Mouse (Mus musculus) c-Kit-negative CD71-positive TER-119-positive erythroid progenitor cells, embryonic 14.5 days (primary cell): Measurements from ENCODE around the gene Grm8.
"Not testable (repeated sequence)": the region's sequence is repeated elsewhere in the genome, so short reads cannot be mapped to it uniquely, and the experiment has no call there.

Experiments used
- DNase-seq: peaks from one replicate; pipeline ENCODE4 v3.0.0-alpha.2; 2013; ENCODE audit warnings: low read depth, low spot score

The Grm8 gene

DNA sequence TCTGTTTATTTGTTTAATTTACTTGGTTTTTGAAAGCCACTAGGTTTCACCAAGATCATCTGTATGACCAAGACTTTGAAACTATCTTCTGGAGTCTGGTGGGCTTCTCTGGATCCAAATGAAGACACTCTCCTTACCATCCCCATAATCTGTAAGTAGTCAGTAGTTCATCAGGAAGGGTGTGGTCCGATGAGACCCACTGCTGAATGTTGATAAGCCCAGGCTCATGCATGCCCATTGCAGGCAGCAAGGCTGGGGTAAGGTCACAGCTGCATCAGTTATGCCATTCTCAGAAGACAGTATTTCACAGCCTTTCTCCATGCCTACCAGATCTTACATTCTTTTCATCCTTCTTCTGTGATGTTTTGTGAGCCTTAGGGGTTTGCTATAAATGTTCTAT is 247.1 kb downstream of the Grm8 start:
- DNase-seq: peak; percentile 36

DNA sequence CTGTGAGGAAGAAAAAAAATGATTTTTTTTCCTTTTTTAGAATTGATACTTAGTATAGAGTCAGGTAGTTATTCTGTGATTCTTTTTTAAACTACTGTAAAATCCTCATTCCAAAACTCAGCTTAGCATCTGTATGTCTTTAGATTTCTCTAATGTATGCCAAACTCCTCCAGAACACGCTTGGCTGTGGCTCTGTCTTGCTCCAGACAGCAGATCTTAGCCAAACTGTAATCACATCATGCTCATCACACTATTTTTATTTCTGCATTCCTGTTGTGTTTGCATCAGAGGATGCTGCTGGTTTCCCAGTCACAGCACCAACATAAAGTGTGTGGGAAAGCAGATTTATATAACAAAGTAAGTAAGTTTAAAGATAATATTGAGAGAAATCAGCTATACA is 249.2 kb downstream of the Grm8 start:
- no peak for DNase-seq

DNA sequence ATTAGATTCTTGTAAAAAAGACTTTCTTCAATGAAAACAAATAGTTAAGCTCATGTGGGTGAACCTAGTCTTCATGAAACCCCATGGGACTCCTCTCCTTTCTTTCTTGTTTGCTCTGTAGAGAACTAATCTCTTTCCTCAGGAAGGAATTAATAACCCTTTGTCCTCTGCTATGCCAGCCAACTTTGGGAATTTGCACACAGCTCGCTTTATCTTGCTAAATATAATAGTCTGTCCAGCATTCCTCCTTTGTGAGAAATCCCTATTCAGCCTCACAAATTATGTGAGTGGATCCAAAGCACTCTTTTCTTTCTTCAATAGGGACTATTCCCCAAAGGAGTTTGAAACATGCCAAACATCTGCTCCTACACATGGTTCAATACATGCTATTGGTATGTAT is 285.3 kb downstream of the Grm8 start:
- DNase-seq: no peak

DNA sequence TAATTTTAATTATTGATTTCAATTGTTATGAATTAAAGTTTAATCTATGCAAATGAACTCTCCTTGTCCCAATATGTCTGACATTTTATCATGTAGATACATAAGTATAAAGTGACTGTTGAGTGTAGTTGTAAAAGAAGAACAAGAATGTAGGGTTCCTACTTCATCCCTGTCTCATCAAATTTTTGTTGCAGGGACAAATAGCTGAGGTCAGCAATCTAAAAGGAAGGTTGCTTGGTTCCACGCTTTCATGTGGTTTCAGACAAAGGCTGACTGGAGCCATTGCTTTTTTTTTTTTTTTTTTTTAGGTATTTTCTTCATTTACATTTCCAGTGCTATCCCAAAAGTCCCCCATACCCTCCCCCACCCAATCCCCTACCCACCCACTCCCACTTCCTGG is 298.8 kb downstream of the Grm8 start:
- DNase-seq: no peak

DNA sequence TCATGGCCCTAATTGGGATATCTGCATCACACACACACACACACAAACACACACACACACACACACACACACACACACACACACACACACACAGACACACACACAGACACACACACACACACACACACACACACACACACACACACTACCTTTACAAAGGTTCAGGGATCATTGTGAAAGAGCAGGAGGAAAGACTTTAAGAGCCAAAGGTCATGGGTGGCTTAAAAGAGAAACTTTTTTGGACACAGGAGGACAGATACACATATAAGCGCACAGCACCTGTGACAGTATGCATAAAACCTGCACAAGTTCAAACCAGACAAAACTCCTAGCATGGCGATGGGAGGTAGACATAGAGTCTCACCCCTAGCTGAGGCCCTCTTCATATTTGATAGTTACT is 315.2 kb downstream of the Grm8 start:
- DNase-seq: not testable (repeated sequence)

DNA sequence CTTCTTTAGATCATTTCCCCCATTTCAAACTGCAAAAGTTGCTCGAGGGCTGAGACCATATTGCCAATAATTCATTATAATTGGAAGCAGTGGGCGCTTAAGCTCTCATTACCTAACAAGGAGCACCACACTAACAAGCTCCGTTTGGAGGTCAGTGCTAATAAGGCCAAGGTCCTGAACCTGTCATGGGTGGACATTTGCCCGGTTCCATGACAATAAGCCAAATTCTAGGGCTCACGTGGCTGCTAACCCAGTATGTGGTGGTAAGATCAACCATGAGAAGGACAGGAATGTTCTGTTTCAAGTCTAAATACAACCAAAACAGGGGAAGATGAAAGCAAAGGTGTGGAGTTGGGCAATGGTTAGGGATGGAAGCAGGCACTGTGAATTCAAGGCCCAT is 322.2 kb downstream of the Grm8 start:
- no peak for DNase-seq

DNA sequence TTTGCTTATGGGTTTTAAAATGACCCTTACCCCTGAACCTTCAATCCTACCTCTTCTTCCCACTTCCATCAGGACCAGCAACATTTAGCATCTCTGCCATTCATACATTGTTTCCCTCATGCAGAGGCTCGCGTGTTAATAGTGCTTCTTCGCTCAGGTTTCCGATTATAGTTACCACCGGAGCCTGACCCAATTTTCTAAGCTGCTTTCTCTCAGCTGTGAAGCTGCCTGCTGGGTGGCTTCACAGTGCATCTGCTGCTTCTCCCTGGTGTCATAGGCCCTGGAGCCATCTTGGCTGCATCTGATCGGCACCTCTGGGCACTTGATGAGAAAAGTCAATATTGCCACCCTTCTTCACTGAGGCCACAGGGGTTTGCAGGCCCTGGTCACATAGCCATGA is 325.0 kb downstream of the Grm8 start:
- DNase-seq: no peak

DNA sequence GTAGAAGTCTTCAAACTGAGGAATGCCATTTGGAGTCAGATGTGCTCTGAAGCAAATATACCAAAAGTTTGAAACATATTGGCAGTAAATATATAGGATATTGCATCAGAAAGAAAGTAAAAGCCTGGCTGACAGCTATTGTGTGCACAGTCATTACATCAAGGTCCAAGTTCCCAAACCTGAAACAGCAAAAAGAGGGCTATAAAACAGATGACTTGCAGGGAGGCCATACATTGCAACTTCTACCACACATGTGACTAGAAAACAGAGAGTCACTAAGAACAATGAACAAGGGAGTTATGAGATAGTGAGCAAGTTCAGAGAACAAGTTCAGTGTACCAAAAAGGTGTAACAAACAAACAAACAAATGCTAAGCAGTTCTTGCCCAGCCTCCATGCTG is 328.2 kb downstream of the Grm8 start:
- no peak for DNase-seq

DNA sequence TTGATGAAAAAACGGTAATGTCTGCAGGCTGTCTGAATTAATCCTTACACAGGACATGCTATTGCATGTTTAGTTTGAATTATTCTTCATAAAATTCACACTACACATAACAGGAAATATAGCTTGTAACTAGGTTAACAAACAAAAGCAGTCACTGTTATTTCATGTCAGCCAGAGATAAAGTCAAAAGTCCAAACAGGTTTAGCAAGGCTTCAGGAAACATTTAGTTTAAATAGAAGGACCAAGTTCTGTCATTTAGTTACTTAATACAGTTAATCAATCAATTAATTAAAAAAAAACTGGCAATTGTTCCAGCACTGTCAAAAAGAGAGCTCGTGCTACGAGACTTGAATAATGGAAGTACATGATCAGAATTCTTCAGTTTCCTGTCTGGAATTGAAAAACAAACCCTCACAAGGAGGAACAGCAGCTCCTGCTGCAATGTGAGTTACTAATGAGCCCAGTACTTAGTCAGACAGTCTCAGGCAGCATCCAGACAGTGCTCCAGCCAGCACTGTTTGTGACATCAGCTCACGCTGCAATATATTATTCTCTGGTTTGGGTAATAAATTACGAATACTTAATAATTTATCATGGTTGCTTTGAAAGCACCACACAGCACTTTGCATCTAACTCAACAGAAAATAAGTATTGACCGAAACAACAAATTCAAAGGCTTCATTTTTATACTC is 334.0 kb downstream of the Grm8 start:
- DNase-seq: no peak

DNA sequence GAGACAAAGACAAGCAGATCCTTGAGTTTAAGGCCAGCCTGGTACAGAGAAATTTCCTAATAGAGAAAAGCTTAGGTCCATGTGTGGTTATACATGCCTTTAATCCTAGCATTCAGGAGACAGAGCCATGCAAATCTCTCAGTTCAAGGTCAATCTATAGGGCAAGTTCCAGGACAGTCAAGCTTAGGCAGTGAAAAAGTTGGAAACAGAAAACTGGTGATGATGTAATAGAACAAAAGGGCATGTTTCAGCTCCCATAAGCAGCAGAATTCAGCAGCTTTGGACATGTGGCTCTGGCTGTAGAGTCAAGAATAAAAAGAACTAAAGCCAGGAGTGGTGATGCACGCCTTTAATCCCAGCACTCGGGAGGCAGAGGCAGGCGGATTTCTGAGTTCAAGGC is 336.2 kb downstream of the Grm8 start:
- no peak for DNase-seq

DNA sequence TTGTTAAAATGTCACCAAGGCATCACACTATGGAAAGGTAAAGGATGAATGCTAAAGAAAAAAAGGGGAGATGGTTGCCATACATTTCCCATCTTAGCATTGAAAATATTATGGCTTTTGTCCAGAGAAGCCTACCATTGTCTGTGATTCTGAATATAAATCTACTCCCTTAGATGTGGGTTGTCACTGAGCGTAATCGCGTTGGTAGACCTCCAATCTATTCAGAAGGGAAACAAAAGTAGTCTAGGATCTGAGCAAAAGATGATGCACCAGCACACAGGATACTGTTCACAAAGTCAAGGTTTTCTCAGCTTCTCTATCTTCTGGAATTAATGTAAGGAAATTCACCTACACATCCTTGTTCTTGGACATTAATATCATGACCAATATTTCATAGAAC is 345.4 kb downstream of the Grm8 start:
- no peak for DNase-seq

DNA sequence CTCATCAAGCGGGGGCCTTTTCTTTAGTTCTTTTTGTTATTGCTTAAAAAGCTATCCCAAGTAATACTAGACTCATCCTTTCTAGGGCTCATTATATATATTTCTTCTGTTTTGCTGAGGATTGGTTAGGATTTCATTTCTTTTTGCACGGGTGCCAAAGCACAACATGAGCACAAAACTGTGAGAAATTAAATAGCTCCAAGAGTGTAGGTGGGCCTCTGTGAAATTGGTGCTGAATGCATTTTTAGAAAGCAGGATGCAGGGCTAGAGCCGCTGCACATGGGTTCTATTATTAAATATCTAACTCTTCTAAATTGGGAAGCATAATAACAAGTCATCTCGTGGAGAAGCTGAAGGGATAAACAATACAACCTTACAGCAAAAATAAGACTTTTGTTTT is 345.8 kb downstream of the Grm8 start:
- no peak for DNase-seq

DNA sequence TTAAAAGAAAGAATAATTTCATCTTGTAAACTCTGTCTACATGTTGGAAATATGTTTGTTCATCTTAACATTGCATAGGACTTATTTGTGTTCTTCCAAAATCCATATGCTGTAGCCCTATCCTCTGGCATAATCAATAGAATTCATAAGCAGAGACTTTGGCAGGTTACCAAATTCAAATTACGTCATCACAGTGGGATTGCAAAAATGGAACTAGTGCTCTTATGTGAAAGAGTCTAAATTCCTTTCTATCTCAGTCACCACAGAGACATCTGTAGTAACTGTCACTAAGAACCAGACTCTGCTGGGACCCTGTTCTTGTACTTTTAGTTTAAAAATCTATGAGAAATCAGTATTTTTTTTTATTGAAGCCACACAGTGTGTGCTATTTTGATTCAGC is 352.7 kb downstream of the Grm8 start:
- DNase-seq: no peak

DNA sequence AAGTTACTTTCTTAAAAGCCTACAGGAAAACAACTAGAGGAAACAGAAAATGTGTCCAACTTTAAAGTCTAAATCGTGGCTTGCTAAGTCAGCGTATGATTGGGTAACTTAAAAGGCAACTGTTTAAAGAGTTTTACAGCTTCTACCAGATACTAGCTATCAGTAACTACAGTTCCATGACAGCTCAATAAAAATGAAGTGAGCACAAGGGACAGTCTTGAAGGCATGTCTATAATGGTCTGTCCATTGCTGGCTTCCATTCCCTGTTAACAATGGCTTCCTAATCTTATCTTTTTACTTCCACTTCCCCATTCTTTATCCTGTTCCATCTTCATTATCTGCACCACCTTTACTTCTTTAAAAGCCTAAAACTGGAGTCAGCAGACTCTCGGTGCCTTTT is 353.6 kb downstream of the Grm8 start:
- no peak for DNase-seq

DNA sequence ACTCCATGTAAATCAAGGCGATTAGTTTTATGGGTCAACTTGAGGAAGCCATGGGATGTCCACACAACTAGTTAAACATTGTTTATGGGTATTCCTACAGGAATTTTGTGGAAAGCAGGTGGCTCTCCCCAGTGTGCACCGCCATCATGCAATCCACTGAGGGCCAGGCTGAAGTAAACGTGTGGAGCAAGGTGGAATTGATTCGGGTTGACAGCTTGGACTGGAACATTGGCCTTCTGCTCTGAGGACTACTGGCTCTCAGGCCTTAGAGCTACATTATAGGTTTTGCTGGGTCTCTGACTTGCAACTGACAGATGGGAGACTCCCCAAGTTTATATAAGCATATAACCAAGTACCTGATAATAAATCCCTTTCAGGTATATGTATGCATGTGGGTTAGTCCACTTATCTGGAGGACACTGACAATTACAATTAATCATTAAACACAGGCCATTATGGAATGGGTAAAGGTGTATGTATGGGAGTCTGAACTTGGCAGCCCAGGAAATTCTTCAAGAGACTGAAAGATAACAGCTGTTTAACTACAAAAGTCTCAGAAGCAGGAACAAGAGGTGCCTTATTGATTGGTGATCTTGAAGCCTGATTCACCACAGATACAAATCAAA is 359.2 kb downstream of the Grm8 start:
- no peak for DNase-seq

DNA sequence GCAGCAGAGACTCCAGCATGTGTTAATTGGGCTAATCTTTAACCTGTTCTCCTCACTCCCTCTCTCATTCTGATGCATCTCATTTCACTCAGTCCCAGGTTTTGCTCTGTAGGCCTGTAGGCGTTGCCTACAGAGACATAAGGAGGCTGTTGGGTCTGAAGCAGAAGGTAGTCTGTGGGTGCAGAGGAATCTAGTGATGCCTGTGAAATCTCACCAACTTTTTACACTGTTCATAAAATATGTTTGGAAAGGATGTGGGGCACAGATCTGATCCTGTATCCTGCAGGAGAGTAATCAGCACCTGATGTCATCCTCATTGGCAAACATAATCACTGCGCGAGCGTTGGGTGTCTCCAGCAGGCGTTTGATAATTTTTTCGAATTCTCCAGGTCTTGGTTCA is 372.9 kb downstream of the Grm8 start:
- no peak for DNase-seq

DNA sequence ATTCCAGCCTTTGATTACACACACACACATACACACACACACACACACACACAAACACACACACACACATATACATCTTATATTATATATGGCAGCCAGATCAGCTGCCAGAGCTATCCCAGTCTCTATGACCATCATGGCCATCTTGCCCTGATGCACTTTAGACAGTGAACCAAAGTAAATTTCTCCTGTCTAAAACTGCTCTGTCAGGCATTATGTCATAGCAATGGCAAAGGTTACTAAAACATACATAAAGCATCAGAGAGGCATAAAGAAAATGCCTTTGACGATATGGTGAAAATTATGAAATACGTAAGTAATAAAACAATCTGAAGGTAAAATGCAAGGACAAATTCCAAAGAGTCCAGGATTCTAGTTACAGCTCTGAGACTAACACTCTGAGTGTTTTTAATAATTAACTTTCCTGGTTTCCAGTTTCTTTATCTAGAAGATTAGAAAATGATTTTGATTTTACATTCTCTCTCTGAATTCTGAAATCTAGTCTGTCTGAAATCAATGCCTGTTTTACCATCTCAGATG is 381.6 kb downstream of the Grm8 start:
- no peak for DNase-seq

DNA sequence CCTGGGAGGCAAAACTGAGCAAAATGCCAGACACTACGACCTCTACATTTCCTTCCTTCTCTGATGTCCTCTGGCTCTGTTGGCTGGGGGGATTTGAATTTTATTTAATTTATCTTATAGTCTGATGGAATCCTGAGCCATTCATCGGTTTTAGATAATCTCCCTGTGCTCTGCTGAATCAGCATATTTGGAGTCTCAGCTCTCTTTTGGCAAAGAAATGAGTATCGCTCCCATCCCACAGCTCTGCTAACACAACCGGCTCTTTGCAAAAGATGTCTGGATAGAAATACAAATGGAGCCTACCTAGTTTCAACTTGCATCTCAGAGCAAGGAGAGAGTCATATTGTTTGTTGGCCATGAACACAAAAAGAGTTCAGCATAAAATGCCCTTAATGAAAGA is 388.5 kb downstream of the Grm8 start:
- no peak for DNase-seq

DNA sequence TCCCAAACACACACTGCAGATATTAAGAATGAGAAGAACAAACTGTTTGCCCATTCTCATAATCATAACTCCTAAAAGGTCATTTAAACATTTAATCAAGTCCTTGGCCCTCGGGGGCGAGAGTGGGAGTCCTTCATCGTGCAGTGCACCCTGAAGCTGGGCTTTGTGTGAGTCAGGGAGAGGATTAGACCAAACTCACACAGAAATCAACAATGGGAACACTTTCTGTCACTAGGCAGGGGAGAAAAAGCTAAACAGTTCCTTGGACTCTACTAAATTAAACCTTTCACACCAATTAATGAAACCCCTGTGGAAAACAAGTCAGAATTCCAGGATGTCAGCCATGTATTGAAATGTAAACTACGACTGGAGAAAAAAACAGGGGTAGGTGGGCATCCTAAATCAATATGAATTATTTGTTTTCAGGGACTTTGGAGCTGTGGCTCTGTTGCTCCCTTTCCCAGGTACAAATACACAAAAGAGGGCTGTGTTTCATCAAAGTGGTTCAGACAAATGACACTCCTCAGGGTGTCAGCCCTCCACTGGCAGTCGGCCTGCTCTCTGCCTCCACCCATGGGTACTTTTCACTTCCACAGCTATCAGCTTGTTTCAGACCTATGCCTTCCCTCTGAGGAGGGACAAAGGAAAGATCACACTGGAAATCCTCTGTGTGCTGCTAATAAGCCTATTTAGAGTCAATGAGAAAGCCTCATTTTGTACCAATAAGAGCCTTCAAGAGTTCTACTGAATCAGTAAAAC is 389.1 kb downstream of the Grm8 start:
- DNase-seq: no peak

DNA sequence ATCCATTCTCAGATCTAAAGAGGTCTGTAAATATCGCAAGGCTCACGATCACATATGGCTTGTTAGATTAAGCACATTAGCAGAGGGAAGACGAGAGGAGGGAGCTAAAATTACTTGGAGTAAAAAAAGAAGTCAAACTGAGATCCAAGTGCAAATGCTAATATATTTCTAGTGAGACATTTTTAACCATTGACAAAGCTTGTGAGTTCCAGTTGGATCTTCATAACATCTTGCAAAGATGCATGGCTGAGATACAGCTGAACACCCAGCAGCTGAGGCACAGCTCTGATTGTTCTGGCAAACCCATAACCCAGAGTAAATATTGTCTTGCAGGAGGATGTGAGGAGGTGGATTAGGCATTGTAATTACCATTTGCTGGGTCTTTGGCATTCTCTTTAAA is 445.6 kb downstream of the Grm8 start:
- DNase-seq: no peak

DNA sequence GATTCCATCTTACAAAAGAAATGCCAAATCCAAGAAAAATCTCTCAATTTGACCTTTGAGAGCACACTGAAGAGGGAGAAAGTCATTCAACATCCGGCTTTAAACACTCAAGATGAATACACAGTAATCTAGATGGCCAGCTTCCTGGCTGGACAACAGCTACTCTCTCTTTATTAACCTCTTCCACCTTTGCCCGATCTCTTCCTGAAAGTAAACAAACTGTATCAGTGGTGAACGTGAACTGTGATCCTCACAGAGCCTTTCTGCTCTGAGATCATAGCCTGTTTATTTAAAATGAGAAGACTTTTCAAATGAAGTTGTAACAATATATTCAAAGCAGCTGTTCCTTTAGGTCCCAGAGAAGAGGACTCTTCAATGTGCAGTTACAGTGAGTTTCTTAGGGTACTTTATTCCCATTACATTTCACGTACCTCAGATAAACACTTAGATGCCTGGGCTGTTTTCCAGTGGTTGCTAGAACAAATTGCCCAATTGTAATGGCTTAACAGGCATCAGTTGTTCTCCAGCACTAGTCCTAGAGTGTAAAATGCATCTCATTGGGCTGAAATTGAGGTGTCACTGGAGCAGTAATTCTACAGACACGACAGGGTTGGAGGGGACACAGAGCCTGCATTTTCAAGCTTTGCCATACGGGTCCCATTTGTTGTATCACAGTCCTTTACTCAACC is 473.1 kb downstream of the Grm8 start:
- no peak for DNase-seq

DNA sequence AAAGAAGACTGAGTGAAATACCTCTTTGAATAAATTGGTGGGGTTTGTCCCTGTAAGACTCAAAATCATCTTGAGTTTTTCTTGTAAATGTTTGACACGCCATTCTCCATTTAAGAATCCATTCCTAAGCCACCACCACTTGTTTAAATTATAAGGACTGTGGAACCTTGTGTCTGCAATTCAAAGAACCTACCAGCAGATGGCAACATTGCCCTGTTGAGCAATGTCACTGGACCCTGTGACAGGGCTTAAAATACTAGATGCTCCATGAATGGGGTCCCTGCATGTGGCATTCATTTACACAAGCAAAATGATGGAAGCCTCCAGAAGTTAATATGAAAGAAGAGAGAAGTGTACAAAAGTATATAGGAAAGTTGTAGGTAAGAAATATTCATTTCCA is 477.5 kb downstream of the Grm8 start:
- DNase-seq: peak; percentile 9
